Mouse (Mus musculus): ENCODE data around the gene Iba57. TPM values are rescaled to one million over a fixed set of nuclear protein-coding genes. Genes with fewer than 3 reads are reported as not detected.
A peak's percentile ranks its signal among the peaks of the same experiment; 100 is the strongest.

The Iba57 gene
- total RNA-seq, 4 experiments from 2014 or later, result 19.3 to 23.3 (median 21.1) TPM

GRCm38 (mm10) chr11:59174189-59174838 is 10.8 kb upstream of the Iba57 start:
- no peak for DNase-seq

DNA sequence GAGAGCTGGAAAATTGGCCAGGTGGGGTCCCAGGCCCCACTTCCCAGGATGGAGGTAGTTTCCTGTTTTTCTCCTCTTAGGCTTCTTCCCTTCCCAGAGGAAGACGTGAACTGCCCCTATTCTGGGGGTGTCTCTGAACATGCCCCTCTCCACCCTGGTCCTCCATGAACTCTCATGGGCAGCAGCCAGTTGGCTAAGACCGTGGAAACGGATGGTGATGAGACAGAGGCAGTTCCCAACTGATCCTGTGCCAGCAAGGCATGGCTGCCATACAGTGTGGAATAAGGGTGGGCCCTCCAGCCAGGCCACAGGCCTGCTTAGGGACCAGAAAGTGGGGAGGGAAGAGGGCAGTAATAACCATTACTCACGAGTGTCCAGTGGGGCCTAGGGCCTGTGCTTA is 7.0 kb upstream of the Iba57 start:
- DNase-seq, result no peak

DNA sequence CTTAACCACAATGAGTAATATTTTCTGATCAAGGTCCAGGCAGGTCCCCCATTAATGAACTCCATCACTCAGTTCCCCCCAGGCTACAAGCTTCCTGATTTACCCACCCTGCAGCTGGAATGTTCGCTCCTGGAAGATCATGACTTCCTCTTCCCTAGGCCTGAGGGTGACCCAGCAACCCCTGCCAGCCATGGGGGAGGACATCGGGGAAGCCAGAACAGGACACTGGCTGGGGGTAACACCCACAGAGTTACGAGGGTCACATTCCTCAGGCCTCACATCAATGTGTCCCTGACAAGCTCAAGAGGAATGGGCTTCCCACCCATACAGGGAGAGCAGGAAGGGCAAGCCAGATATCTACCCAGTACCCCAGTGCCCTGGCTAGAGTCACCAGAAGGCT is 6.3 kb upstream of the Iba57 start:
- no peak for DNase-seq

- DNase-seq, result no peak
Measured at GRCm38 (mm10) chr11:59165616-59166241, 2.2 kb upstream of the Iba57 start.

DNA sequence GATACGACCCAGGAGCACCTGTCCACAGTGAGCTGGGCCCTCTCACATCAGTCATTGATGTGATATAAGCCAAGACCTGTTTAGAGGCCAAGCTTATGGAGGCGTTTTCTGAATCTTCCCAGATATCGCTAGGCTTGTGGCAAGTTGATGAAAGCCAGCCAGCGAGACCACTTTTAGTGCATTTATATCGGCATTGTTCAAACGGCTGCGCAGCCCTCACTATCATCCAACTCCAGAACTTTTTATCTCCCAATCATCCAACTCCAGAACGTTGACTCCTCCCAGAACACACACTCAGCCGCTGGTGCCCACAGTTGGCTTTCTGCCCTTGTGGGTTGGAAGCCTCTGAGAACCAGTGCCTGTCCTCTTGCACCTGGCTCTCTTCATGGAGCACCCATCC is 845 bp upstream of the Iba57 start:
- no peak for DNase-seq

- no peak for DNase-seq
Measured at GRCm38 (mm10) chr11:59162443-59163254, 890 bp downstream of the Iba57 start.

- no peak for DNase-seq
Measured at GRCm38 (mm10) chr11:59161398-59161797, 2.1 kb downstream of the Iba57 start.

DNA sequence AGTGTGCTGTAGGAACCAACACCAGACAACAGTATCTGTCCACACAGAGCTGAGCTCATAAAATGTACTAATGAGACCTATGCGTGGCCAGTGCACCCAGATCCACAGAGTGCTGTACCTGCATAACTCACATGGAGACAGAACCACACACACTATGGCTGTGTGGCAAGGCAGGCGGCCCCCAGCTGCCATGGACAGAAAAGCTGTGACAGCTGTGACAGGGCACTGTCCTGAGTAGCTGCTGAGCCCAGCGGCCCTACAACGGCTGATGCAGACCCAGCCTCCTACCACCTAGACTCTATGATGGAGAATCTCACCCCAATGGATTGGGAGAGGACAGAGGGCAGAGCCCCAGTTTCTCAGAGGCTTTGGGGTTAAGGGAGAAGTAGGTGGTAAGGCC is 4.0 kb downstream of the Iba57 start:
- DNase-seq, result no peak

- no peak for DNase-seq
Measured at GRCm38 (mm10) chr11:59159099-59159498, 4.4 kb downstream of the Iba57 start.

DNA sequence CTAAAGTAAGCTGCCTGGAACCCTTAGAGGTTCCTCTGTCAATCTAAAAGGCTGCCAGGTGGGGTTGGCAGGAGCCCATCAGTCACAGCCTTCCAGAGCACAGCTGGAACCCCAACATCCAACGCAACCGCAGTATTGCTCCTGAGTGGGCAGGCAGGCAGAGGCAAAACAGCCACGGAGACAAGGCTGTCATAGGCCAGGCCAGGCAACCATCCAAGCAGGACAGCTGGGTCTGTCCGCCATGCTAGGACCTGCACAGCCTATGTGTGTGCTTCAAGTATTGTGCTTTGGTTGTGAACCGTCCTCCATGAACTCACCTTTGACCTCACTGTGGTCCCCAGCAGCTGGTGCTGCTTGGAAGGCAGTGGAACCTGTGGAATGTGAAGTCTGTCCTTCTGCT is 7.6 kb downstream of the Iba57 start:
- no peak for DNase-seq

DNA sequence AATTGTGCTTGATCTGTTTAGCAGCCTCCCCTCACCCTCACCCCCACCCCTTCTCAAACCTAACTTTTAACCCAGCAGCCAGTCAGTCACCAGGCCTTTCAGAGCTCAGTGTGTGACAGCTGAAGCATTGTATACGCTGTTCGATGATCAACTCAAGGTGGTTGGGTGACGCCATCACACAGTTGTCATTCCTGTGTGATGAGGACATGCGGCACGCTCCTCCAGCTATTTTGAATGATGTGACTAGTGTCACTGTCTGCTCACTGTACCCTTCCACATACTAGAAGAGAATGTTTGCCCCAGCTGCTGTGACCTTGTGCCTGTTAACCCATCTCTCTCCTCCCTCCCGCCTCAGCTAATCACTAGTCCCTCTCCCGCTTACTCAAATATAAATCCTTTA is 9.3 kb downstream of the Iba57 start:
- DNase-seq, result peak; percentile 51

DNA sequence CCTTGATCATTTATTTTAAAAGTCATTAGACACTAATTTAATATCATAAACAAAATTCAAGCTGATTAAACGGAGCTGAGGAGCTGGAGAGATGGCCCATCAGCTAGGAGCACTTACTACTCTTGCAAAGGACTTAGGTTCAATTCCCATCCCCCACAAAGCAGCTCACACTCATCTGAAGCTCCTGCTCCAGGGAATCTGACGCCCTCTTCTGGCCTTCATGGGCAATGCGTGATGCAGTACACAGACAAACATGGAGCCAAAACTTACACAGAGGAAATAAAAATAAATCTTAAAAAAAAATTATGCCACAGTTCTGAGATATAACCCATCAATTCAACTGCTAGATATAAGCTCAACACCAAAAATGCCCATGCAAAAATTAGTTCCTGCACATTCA is 11.8 kb downstream of the Iba57 start:
- DNase-seq, result no peak

DNA sequence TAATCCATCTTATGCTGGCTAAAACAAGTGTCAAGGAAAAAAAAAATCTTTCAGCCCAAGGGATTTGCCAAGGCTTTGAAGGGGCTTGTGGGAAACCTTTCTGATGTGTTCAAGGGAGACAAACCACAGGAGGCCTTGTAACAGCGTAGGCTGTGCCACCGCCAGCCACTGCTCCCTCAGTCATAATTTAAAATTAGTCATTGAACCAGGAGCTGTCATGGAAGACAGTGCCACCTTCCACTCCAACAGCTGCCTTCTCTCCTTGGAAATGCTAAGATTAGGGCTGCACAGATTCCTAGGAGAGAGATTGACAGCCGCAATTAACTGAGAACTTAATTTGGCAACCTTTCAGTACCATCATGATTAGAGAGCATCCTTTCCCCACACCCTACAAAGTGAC is 14.2 kb downstream of the Iba57 start:
- peak; percentile 30 for DNase-seq

DNA sequence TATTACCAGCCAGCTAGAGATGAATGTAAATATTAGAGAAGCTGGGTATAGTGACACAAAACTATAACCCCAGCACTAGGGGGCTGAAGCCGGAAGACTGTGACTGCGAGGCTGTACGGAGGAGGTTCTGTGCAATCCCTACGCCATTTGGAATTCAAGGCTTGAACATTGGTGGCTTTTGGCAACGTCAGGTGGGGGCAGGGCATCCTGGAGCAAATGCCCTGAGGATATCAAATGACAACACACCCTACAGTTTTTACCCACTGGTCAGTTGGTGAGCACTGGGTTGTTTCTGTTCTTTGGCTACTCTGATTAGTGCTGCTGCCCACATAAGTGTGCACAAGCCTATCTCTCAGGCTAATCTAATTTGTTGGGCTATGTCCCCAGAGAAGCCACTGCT is 20.6 kb downstream of the Iba57 start:
- no peak for DNase-seq

DNA sequence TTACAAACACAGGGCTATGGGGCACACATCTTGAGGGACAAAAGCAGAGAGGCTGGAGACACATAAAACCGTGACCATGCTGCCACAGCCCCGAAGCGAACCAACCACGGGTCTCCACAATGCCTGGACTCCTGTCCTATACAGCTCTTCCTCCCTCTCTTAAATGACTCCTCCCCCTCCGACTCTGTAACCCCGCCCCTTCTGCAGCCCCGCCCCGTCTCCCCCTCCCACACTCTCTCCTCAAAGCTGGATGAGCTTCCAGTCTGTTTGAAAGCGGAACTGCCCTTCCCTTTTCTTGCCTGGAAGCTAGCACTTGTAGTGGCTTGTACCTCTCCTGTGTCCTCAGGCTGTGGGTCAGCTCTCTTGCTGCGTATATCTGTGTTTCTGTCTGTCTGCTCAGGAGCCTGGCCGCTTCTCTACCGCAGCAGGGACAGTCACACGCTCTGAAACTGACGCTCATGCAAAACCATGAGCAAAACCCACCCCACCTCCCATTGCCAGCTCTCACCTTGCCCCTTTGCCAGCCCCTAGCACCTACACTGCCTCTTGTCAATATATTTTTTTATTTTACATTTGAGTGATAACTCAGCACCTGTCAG is 21.7 kb downstream of the Iba57 start:
- DNase-seq, result no peak

DNA sequence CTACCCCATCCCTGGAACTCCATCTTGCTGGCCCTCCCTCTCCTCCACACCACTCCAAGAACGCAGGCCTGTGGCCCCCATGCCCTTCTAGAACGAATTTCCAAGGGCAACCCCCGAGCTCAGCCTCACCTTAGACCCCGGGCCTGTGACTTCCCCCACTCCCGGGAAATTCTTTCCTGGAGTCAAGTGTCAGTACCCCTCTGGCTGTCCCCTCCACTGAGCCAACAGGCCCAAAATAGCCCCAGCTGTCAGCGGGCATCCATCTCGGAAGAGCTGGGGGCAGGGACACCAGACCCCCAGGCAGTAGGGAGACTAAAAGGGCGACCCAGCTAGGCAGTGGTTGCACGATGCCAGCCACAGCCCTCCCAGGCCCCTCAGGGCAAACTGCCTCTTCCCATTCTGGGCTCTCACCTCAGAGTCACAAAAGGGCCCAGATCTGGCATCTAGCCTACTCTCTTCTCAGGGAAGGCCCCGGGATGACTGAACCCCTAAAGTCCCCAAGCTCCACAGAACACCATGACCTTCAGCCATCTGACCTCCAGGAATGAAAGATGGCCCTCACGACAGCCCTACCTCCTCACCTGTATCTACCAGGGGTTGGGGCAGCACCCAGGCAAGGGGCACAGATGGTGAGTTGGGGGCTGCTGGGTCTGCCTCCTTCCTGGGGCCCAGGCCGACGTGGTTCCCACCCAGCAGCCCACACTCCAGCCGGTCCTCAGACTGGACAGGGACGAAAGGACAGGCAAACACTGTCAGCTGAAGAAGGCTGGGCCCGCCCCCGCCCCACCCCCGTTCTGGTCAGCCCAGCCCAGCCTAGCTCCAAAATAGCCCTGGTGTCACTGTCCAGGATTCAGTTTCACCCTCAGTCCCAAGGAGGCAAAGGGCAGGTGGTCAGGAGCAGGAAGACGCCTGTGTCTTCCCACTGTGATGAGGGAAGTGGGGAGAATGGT is 24.7 kb downstream of the Iba57 start:
- no peak for DNase-seq

DNA sequence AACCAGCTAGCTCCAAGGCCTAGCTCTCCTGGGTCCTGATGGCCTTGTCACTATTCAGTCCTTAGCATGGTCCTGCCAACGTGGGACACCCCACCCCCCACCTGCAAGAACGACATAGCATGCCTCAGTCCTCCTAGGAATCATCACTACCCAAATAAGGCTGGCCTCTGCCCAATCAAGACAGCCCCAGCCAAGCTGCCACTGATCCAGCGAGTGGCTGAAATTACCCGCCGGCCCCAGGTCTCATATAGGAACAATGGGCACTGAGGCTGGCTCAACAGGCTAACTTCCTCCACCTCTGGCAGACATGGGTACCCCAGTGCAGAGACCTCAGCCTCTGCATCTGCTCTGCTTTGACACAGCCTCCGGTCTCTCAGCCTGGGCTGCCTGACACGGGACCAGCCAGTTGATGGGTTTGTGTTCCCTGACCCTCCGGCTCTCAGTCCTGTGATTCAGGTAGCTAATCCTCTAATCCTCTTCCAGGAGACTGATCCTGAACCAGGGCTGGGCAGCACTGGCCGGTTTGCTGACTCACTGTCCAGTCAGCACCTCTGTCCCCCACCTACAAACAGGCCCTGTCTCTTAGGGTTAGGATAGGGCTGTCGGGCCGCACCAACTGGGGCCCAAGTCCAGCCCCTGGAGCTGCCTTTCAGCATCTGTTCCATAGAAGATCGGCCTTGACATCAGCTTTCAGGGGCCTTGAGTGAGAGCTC is 26.4 kb downstream of the Iba57 start:
- no peak for DNase-seq

DNA sequence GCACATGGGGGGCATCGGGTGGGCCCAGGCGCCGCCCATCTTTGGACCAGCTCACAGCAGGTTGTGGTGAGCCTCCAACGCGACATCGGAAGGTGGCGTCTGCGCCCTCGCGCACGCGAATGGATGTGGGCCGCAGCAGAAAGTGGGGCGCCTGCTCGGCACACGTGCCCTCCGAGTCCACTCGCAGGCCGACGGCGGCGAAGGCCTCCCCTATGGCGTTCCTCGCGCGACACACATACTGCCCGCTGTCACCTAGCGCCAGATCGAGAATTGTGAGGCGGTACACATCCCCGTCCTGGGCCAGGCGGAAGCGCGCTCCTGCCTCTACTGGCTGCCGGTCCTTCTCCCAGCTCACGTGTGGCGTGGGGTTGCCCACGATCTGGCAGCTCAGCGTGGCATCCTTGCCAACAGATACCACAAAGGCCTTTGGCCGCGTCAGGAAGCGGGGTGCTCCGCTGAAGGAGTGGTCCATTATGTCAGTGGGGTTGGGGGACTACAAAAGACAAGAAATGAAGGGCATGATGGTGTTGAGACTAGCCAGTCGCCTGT is 27.6 kb downstream of the Iba57 start, which contains the start of gene Obscn:
Gene Obscn (minus strand): TSS at position 499 of the 549 bp plus-strand sequence.
- no peak for DNase-seq

GRCm38 (mm10) chr11:59135051-59135820 is 28.3 kb downstream of the Iba57 start:
- no peak for DNase-seq

DNA sequence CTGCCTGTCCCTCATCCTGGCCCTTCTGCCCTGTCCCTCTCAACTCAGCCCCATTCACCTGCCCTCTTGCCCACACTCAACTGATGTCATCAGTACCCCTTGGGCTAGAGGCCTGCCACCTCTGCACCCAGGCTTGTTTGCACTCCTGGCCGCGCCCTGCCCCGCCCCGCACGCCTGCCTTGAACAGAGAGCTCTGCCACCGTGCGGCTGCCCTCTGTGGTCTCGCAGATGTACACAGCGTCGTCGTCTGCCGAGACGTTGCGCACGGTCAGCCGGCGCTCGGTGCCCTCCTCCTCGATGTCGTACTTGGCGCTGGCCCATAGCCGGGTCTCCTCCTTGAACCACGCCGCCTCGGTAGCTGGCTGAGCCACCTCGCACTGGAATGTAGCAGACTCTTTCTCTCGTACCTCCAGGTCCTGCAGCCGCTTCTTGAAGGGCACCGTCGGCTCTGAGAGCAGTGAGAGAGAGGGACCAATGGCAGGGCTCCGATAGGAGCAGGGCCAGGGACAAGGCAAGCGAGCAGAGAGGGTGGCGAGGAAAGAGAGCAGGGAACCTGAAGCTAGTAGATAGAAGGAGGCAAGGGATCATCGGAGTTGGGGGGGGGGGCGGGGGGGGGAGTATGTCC is 29.1 kb downstream of the Iba57 start:
- no peak for DNase-seq
